Mouse (Mus musculus) liver, postnatal 0 days (tissue): ENCODE results near the gene Mfrp.

Experiments used
- CTCF ChIP-seq: sonication (generic); IDR thresholded peaks from 2 replicates; pipeline ENCODE4 v1.5.1; 2016; ENCODE audit warnings: antibody characterized with exemption, low read depth
- EP300 ChIP-seq: IDR thresholded peaks from 2 replicates; pipeline ENCODE4 v1.6.1; 2016; ENCODE audit warnings: antibody characterized with exemption, low read depth, mild to moderate bottlenecking

- TF ChIP-seq CTCF (no peak), EP300 (no peak)
Observed at GRCm38 (mm10) chr9:44073115-44073514, 28.4 kb upstream of the Mfrp start.
